ENCODE assay signal across 23 mouse cellular contexts in genomic region chr16:30082965-30083364, GRCm38 (mm10). TPM values are rescaled to one million over a fixed set of nuclear protein-coding genes. Genes with fewer than 3 reads are reported as not detected.
DNase-seq lines count a peak whose midpoint lies in the region; ATAC-seq and TF ChIP-seq lines count a peak whose summit lies in the region.
"Had no signal": no experiment of that assay in that cellular context is flagged by ENCODE, and none has a peak within 500 bp of the region (broad histone marks: within the 10 kb centered on the region; RNA-seq: fewer than 3 reads in every experiment).

No protein-coding gene starts in this region.

- DNase-seq in kidney, adult 2 months = no peak
- DNase-seq in kidney, postnatal 0 days (ENCODE audit: low spot score) = peak; percentile 74
- no peak for DNase-seq in kidney, adult 8-10 months
- DNase-seq in R1 (ENCODE audit: low read depth, low spot score) = peak; percentile 32
- no peak for DNase-seq in spleen, adult 12 weeks (ENCODE audit: low spot score)
- DNase-seq in cerebellum, adult 9-11 months = no peak
- DNase-seq: adrenal gland, adult 2 months; adrenal gland, postnatal 10 days; adrenal gland, postnatal 25 days; cerebellum, adult 11 months; cerebellum, adult 18-20 months; cerebellum, adult 8-10 months; cerebellum, postnatal 10 days; cerebellum, postnatal 25 days; forebrain, postnatal 0 days had no signal

- TF ChIP-seq POLR2A in kidney, adult 2 months (IDR thresholded peaks at IDR 0.05; ENCODE audit: low read depth, low read length) = no peak
- TF ChIP-seq POLR2A in ES-Bruce4 (IDR thresholded peaks at IDR 0.05; ENCODE audit: insufficient read depth, low read length) = no peak

- ATAC-seq in kidney, embryonic 15.5 days (replicated peaks; ENCODE audit: low FRiP score) = peak; percentile 63
- ATAC-seq in kidney, postnatal 0 days (replicated peaks; ENCODE audit: low FRiP score, low read depth) = peak; percentile 57; the same call in 1 of the 2 replicates
- ATAC-seq: forebrain, embryonic 13.5 days; forebrain, embryonic 15.5 days; forebrain, postnatal 0 days; Patski had no signal

- no peaks in the 10 kb centered on the region for H3K36me3 ChIP-seq in kidney, embryonic 15.5 days
- no peaks in the 10 kb centered on the region for H3K36me3 ChIP-seq in kidney, adult 2 months (ENCODE audit: control insufficient read depth, insufficient read depth, low read length)
- H3K36me3 ChIP-seq in kidney, postnatal 0 days (ENCODE audit: insufficient read depth, low read length) = no peaks in the 10 kb centered on the region
- no peaks in the 10 kb centered on the region for H3K36me3 ChIP-seq in ES-Bruce4 (ENCODE audit: control insufficient read depth, insufficient read depth, low read length, poor library complexity, severe bottlenecking)
- H3K36me3 ChIP-seq: embryonic facial prominence, embryonic 10.5 days; embryonic facial prominence, embryonic 12.5 days; forebrain, embryonic 15.5 days; G1E had no signal

- H3K9me3 ChIP-seq in kidney, embryonic 15.5 days (replicated peaks) = no peaks in the 10 kb centered on the region
- no peaks in the 10 kb centered on the region for H3K9me3 ChIP-seq in kidney, postnatal 0 days (replicated peaks; ENCODE audit: low read length)
- no peaks in the 10 kb centered on the region for H3K9me3 ChIP-seq in ES-Bruce4 (replicated peaks; ENCODE audit: control insufficient read depth, insufficient read depth, low read length, poor library complexity, severe bottlenecking)
- H3K9me3 ChIP-seq: embryonic facial prominence, embryonic 10.5 days; embryonic facial prominence, embryonic 12.5 days; forebrain, embryonic 13.5 days; forebrain, embryonic 15.5 days had no signal

- 55% methylated on average over 8 of the region's 8 CpGs for WGBS in kidney, embryonic 15.5 days
- 72% methylated on average over 8 of the region's 8 CpGs for whole genome bisulfite sequencing in kidney, adult 2 months
- 54% methylated on average over 8 of the region's 8 CpGs for WGBS in kidney, postnatal 0 days

- no peak for TF ChIP-seq CTCF in kidney, adult 2 months (conservative IDR thresholded peaks at IDR 0.05; ENCODE audit: insufficient read depth, insufficient read length, low read depth, low read length)
- no peak for TF ChIP-seq CTCF in kidney, postnatal 0 days (IDR thresholded peaks at IDR 0.05; ENCODE audit: low read depth)
- no peak for TF ChIP-seq CTCF in ES-Bruce4 (IDR thresholded peaks at IDR 0.05; ENCODE audit: low read depth, low read length)

- no peak overlapping the region for H3K4me3 ChIP-seq in kidney, embryonic 15.5 days (replicated peaks)
- H3K4me3 ChIP-seq in kidney, adult 2 months (ENCODE audit: insufficient read depth, low read depth, low read length) = no peak overlapping the region
- no peak overlapping the region for H3K4me3 ChIP-seq in kidney, postnatal 0 days (replicated peaks; ENCODE audit: low read depth, low read length)
- no peak overlapping the region for H3K4me3 ChIP-seq in ES-Bruce4 (ENCODE audit: low read depth, low read length)
- H3K4me3 ChIP-seq: embryonic facial prominence, embryonic 10.5 days; embryonic facial prominence, embryonic 12.5 days; forebrain, embryonic 13.5 days; forebrain, embryonic 15.5 days had no signal

- no peak for TF ChIP-seq EP300 in ES-Bruce4 (IDR thresholded peaks at IDR 0.05; ENCODE audit: insufficient read depth, low read depth, low read length)

- H3K27me3 ChIP-seq in kidney, embryonic 15.5 days = 0 out of 2 replicates have a peak, but pooled peaks cover 7% of the 10 kb centered on the region
- H3K27me3 ChIP-seq in kidney, adult 2 months (replicated peaks; ENCODE audit: control insufficient read depth, insufficient read depth, low read length) = no peaks in the 10 kb centered on the region
- no peaks in the 10 kb centered on the region for H3K27me3 ChIP-seq in kidney, postnatal 0 days (ENCODE audit: insufficient read depth, low read length)
- H3K27me3 ChIP-seq in ES-Bruce4 (ENCODE audit: control insufficient read depth, insufficient read depth, low read length, poor library complexity, severe bottlenecking) = no peaks in the 10 kb centered on the region
- H3K27me3 ChIP-seq: embryonic facial prominence, embryonic 12.5 days; forebrain, embryonic 13.5 days; forebrain, embryonic 15.5 days; Patski had no signal

- peak overlapping the region; percentile 83 for H3K27ac ChIP-seq in kidney, embryonic 15.5 days
- no peak overlapping the region for H3K27ac ChIP-seq in kidney, adult 2 months (ENCODE audit: insufficient read depth, low read depth, low read length)
- peak overlapping the region; percentile 61 for H3K27ac ChIP-seq in kidney, postnatal 0 days
- H3K27ac ChIP-seq in ES-Bruce4 (ENCODE audit: insufficient read depth, low read length) = peak overlapping the region; percentile 26
- H3K27ac ChIP-seq: embryonic facial prominence, embryonic 12.5 days; forebrain, embryonic 13.5 days; forebrain, embryonic 15.5 days had no signal

- H3K9ac ChIP-seq in kidney, embryonic 15.5 days = no peak overlapping the region
- H3K9ac ChIP-seq in kidney, postnatal 0 days (ENCODE audit: low read depth, low read length) = no peak overlapping the region
- H3K9ac ChIP-seq in ES-Bruce4 (ENCODE audit: low read depth, poor library complexity, severe bottlenecking) = no peak overlapping the region
- H3K9ac ChIP-seq: embryonic facial prominence, embryonic 12.5 days; forebrain, embryonic 13.5 days; forebrain, embryonic 15.5 days; forebrain, postnatal 0 days had no signal

- H3K4me2 ChIP-seq in kidney, embryonic 15.5 days = peak overlapping the region; percentile 28; the same call in 1 of the 2 replicates
- H3K4me2 ChIP-seq in kidney, postnatal 0 days (ENCODE audit: low read length) = no peak overlapping the region
- H3K4me2 ChIP-seq: embryonic facial prominence, embryonic 12.5 days; forebrain, embryonic 13.5 days; forebrain, embryonic 15.5 days had no signal

- H3K4me1 ChIP-seq in kidney, embryonic 15.5 days = peaks cover 47% of the 10 kb centered on the region
- H3K4me1 ChIP-seq in kidney, adult 2 months (ENCODE audit: control insufficient read depth, insufficient read depth, low read length) = 0 out of 2 replicates have a peak, but pooled peaks cover 3% of the 10 kb centered on the region
- H3K4me1 ChIP-seq in kidney, postnatal 0 days (replicated peaks; ENCODE audit: insufficient read depth, low read length) = peaks cover 32% of the 10 kb centered on the region
- peaks cover 7% of the 10 kb centered on the region for H3K4me1 ChIP-seq in ES-Bruce4 (ENCODE audit: control insufficient read depth, insufficient read depth, low read length)
- H3K4me1 ChIP-seq: forebrain, embryonic 13.5 days; forebrain, embryonic 15.5 days had no signal

RNA-seq across cellular contexts. Expression of gene Hes1, which starts 18.8 kb away (rescaled TPM):
- 57.4 and 63.3 TPM in 2 replicates for polyA plus RNA-seq in kidney, embryonic 15.5 days (2015; fragmentation: Nextera tagmentation; extraction: Ambion mirVana)
- 54.4 and 78.8 TPM in 2 replicates for polyA plus RNA-seq in kidney, adult 2 months (2012; rRNA removed)
- polyA plus RNA-seq in kidney, postnatal 0 days (2015; fragmentation: Nextera tagmentation; extraction: Ambion mirVana) = 87.1 and 102 TPM in 2 replicates
- 37.8 and 41.0 TPM in 2 replicates for polyA plus RNA-seq in ES-Bruce4 (2011; ENCODE audit: insufficient read depth, insufficient read length, low read depth, missing spikeins)

Comparison
In these comparisons a context has a peak if more than half of its experiments do, and no peak if none do; other contexts are left out.
1. DNase-seq: peak in kidney, postnatal 0 days (single experiment) and R1 (single experiment); none in kidney, adult 2 months (single experiment), kidney, adult 8-10 months (0 of 2), spleen, adult 12 weeks (single experiment) and cerebellum, adult 9-11 months (single experiment).